Mouse (Mus musculus) spleen, postnatal 10 days (tissue): ENCODE data around the gene Camk1d.
"Not testable (repeated sequence)": the region's sequence is repeated elsewhere in the genome, so short reads cannot be mapped to it uniquely, and the experiment has no call there.

Experiments used
- DNase-seq, 2 experiments: peaks; one replicate each; pipeline ENCODE4 v3.0.0; 2021 to 2022; ENCODE audit warnings: low spot score in 2 of 2

The Camk1d gene

DNA sequence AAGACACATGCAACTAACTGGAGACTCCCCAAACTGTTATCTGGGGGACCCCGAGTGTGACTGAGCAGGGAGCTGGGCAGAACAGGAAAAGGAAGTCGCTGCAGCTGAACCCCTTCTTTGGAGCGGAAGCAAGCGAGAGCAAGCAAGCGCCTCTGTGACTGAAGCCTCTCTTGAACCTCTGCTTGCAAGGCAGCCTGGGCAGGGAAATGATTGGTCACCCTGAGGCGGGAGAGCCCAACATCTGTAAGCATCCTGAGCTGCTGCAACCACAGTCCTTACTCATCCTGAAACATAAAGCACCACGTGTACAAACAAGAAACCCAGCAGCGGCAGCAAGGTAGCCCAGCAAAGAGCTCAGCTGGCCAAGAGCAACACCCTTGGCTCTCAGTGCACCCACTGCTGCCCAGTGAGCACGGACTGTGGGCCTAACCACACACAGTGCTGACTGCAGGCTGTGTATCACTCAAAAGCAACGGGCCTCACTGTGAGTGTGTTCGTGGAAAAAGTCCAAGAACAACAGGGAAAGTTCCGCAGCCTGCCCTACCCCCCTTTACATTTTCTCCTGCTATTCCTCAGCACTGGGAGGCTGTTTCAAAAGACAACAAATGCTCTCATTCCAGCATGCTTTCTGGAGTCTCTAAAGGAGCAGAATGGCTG, 100.5 kb downstream of the Camk1d start:
- peak in 1 of 2 experiments; percentile 29 for DNase-seq

DNA sequence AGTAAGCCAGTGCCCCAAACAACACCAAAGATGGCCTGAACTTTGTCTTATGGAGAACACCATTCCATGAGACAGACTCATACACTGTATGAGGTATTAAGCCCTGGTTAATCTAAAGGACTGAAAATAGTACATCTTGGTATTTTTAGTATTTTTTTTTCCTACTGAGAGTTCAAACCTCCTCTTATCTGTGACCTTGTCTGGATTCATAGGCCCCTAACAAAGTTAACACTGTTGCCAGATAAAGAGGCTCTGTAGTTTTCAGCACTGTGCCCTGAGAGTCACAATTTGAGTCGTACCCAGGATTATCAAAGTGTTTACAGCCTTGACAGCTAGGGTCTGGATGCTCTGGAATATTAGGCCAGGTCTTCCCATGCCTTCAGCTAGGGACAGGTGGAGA, 102.7 kb downstream of the Camk1d start:
- no peak for DNase-seq

DNA sequence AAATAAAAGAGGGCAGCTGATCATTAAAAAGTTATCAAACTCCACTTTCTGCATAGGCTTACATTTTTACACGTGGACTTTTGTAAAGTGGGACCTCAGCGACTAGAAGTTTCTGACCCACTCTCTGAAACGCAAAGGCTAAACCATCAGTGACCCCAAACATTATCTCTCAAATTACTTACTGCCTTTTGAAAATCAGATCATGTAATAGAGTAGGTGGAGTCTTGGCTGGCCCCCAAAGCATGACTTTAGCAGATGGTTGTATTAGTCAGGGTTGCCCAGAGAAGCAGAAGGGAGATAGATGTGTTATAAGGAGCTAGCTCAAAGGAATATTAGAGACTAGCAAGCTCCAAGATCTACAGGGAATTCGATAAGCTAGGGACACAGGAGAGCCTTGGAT, 103.8 kb downstream of the Camk1d start:
- no peak for DNase-seq

DNA sequence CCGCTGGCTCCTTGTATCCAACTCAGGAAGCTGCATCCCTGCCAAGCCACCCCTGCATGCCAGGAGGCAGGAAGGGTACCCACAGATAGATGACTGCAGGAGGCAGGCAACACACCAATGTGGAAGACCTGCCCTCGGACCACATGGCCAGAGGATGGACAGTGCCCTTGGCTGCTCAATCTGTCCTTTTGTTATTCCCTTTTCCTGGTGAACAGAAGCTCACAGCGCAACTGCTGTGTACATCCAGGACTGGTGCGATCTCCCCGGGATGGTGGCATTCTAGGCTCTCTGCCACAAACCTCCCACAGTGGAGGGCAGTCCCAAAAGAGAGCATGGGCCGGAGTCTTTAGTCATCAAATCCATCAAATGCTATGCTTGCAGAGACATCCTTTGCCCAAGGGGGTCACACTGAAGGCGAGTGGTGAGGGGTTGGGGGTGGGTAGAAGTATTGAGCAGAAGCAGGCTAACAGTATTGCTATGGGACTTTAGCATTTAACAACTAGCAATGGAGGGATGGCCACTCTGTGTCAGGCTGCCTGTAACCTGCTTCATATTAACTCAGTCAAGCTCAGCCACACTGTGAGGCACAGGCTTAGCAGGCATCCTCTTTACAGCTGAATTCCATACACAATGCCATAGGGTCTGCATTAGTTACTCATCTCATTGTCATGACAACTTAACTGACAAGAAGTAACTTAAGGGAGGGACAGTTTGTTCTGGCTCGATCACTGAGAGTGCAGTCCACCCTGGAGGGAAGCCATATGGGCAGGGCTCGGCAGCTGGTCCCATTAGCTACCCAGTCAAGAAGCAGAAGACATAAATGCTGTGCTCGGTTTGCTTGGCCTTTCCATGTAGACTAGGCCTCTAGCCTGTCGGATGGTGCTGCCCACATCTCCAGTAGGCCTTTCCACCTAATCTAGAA, 106.1 kb downstream of the Camk1d start:
- DNase-seq = no peak

DNA sequence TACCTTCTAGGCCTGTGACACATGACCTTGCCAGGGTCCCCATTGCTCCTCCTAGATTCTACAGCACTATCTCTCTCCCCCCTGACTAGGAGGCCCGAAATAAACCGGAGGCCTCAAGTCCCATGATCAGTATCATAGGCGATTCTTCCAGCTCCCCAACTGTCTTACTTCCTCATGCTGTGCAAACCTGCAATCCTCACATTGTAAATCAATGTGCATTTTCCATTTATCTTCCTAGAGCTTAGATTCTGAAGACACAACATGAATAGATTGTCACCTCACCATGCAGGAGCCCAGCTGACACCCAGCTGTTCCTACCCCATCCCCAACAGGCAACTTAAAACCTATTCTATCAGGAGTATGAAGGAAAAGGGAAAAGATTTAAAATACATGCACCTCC, 108.5 kb downstream of the Camk1d start:
- DNase-seq = no peak

DNA sequence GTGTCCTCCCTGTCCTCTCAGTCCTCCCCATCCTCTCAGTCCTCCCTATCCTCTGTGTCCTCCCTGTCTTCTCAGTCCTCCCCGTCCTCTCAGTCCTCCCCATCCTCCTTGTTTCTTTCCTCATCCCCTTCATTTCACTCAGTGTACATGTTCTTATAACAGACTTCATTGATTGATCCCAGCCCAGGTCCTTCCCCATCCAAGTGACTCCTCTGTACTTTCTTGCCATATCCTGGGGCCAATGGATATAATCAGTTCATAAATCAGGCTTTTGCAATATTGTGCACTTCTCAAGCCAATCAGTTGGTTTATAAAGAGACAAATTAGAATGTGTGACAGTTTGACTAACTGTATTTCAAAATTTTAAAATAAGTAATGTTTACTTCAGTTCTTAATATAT, 112.3 kb downstream of the Camk1d start:
- DNase-seq = no peak

DNA sequence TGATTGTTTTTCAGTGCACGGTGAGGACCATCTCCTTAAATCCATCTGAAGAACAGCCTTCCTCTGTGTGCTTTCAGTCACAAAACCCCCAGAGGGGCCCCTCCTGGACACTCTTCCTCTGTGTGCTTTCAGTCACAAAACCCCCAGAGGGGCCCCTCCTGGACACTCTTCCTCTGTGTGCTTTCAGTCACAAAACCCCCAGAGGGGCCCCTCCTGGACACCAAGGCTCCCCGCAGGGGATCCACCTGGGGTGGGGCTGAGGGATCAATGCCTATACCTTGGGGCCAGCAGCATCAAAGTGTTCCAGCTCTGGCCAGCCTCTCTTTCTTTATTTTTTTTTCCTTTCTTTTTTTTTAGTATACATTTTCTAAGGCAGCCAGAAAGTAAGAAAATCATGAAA, 113.1 kb downstream of the Camk1d start:
- not testable (repeated sequence) for DNase-seq

DNA sequence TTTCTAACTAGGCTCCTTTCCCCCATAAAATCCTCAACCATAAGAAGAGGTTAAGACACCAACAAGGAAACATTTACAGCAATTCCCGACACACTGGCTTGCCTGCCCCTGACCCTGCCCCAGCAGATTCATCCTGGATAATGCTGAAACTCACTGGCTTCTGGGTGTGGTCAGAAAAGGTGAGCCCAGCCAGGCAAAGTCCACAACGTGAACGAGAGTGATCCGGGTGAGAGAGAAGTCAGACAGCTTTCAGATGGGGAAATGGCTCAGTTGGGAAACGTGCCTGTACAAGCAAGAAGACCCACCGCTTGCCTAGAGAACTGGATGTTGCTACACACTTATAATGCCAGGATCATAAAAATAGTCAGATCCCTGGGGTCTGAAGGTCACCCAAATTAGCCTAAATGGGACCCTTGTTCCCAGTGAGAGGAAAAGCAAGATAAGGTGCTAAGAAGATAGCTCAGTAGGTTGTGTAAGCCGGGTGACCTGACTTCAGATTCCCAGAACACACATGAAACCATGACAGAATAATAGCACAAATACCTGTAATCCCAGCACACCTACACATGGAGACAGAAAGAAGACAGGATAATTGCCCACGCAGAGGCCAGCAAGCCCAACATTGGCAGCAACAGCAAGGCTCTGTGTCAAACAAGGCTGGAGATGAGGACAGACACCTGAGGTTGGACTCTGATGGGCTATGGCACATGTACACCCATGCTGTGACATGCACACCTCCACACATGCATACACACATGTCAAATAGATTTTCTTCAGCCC, 113.9 kb downstream of the Camk1d start:
- no peak for DNase-seq

DNA sequence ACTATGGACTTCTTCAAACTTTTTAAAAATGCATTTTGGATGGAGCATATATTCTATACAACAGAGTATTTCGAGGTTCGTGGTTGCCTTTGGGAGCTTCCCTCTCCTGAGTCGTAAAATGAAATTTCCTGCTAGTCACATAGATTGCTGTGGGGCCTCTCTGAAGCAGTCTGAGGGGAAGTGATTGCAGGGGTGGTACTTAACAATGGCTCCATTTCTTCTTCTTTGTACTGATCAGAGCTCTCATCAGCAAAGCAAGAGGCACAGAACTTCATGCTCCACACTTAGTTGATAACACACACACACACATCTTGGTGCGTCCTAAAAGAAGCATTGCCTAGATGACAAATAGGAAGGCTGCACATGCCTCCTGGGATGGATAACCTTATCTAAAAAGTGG, 114.6 kb downstream of the Camk1d start:
- no peak for DNase-seq

DNA sequence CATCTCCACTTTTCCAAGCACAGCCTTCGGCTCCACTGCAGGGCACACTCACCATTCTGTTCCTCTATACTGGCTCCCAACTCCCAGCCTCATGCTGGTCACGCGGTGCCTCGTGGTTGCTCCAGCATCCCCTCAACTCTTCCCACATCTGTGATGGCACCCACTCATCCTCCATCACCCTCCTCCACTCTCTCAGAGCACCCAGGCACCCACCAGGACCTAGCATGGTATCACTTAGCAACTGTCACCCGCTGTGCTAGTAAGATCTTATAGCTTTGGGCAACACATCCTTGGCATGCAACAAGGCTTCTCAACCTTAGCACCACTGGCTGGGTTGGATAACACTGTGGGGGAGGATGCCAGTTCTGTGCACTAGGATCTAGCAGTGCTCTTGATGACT, 115.8 kb downstream of the Camk1d start:
- DNase-seq = no peak

DNA sequence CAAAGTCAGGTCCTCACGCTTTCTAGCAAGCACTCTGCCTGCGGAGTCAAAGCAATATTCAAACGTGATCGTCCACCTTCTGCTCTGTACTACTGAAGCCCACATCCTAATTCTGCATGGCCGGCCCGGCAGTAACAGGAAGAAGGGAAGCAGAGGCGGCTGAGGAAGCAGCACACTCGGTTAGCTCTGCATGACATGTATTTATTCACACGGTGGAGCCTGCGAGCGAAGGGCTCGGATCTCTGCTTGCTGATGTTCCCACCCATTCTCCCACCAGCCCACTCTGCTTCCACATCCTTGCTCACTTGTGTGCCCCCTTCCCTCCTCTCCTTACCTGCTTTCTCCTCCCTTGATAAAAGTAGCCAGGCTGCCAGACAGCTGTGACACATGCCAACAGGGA, 117.4 kb downstream of the Camk1d start:
- peak in 1 of 2 experiments; percentile 21 for DNase-seq

DNA sequence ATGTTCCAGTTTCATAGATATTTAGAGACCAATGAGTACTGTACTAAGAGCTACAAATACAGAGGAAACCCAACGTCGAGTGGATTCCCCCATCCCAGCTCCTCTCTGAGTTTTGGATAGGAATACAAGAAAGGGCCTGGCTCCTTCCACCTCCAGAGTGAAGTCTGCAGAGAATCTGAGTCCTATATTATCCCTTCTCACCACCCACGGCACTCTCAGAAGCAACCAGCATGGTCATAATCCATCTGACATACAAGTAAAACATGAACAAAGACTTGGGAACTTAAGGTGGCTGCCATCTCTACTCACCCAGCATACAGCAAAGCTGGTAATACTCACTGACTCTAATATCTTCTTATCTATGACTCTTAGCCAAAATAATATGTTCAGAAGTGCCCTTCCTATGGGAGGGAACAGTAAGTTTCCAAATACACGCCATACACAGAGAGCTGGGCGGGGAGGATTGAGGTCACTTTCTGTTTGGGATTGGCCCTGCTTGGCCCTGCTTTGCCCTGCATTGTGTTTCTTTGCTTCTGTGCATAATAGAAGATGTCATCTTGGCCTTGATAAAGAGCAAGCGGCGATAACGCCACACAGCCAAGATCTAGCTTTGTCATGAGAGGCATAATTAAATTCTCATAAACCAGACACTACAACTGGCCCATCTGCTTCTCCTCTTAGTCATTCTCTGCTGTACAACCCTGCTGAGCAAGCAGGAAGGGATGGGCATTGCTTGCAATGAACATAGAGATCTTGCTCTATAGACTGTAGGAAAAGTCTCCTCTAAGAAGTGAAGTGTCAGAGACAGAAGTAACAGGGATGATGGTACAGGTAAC, 118.7 kb downstream of the Camk1d start:
- no peak for DNase-seq

DNA sequence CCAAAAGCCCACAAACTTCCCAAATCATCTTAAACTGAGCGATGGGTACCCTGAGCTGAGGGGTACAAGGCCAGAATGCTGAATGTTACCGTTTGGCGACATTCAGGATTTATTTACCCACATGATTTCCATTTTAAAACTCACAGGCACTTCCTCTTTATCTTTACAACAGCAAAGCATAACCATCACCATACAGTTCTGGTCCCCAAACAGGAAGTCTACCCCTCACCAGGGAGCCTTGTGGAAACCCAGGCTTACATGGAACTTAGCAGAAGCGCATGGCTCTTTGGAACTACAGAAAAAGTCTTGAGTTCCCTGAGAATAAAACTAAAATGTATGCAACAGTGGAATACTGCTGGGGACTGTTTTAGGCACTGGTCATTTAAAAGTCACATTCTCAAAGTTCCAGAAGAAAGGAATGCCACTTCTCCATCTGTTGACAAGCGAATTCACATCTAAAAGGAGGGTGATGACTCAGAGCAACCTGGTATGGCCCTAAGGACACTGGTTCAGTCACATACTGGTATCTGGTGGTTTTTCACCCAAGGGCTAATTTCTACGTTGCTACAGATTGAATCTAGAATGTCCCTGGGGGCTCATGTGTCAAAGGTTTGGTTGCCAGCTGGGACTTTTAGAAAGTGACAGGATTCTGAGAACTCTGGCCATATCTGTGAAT, 121.7 kb downstream of the Camk1d start:
- no peak for DNase-seq

DNA sequence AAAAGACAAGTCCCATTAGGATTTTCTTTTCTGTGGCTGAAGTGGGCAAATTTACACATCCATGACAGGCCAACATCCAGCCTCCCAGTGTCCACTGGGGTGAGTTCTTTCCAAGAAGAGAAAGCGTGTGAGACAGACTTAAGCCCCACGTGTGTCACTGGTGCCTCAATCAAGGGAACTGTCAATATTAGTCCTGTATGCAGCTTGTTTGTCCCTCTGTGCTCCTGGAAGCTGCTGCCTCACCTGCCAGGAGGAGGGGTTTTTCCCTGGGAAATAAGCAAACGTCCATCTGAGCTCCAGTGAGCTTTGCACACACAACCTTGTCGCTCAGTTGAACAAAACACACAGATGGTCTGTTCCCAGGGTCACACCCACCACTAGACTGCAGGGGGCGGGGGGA, 124.2 kb downstream of the Camk1d start:
- DNase-seq = no peak

DNA sequence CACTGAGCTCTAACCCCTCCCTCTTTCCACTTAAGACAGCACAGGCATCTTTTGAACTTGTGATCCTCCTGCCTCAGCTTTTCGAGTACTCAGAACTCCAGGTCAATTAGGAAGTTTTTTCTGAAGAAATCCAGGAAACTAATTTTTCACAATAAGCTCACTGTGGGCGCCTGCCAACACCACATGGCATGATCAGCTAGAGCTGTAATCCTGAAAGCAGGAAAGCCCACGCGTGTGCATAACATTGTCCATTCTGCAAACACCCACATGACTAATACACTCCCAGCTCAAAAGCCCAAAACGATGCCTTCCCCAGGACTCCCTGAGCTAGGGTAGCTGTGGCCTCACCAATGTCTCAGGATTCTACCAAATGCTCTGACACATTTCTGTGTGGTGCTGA, 125.2 kb downstream of the Camk1d start:
- no peak for DNase-seq

DNA sequence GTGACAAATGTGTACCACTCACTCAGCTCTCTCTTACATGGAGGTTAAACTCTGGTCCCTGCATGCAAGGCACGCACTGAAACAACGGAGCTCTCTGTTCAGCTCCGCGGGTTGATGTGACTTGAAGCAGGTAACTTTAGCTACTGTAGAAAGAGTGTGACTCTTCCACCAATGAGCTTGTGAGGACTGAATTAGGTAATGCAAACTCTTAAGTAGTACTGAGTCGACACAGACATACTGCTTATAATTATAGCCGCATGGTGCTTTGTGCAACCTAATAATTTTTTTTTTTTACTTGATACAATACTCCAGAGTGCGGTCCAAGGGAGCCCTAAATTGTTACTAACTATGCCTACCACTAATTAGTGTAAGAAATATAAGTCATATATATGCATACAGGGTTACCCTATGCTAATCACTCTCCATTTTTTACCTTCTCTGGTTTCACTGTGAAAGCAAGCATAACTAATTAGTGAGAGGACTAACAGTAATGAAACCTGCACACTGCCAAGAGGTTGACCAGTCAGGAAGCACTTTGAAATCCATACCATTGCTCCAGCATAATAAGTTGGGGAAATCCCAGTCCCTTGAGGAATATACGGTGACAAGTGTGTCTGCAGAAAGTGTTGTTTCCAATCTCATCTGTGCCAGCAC, 125.9 kb downstream of the Camk1d start:
- DNase-seq = no peak

DNA sequence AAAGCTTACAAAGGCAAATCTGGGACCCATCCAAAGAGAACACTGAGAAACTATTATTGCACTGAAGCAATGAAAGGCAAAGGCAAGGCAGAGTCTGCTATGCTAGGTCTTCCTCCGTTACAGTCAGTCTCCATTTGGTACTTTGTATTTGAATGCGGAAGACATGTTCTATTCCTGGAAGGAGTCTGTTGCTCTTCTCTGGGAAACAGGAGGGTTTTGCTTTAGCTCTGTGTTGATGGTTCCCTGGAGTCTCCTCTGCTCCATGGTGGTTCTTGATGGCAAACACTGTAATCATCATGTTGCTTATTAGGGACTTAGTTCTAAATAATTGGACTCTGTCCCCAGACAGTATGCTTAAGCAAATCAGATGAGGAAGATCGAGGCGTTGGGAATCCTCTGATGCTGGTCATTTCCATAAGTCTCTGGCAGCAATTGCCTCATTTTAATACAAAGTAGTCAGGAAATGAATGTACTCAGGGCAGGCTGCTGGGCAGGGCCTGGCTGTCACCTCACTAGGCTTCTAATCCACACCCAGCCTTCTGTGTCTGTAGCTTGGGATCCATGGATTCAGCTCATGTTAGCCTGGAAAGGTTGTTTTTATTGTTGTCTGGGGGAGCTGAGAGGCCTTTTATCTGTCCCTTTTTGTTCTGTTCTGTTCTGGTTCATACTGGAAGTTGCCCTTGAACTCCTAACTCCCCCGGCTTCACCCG, 129.8 kb downstream of the Camk1d start:
- DNase-seq = no peak

DNA sequence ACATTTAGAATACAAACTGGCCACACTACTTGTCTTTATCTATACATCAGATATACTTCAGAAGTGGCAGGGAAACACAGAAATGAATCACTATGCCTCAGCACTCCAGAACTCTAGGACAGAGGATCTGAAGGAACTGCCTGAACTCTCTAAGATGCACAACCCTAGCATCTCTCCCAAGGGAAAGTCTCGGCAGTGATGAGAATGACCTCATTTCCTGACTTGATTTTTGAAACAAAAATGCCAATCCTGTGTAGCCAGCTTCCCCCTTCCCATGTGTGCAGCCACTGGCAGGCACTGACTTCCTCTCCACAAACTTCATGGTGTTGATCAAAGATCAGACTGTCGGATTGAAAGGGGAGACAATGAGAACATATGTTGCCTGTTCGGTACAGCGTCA, 134.9 kb downstream of the Camk1d start:
- DNase-seq = no peak

DNA sequence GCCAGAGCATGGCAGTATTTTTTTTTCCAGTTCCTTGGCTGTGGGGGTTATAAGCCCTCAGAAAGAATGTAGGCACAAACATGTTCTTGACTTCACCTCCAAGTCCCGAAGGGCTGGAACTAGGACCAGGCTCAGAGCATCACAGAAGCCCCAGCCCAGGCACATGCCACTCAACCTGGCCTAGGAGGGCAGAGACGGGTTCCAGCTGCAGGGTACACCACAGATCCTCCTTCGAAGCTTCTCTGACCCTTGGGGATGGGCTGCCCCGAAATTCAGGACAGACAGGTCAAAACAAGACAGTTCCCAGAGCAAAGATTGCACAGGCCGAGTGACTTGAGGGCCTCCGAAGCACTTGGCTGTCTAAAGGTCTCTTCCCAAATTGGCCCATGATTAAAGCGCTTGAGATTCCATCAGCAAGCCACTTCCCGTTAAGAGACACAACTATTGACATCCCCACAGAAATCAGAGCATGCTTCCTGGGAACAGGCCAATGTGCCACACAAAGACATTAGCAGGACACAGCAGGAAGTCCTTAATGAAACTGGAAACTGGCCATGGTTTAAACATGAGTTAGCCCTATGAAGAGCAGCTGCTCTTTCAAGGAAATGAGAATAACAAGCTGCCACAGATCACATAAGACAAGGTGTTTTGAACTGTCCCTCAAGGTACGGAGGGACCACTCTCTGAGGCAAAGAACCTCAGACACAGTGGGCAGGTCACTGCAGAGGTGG, 136.8 kb downstream of the Camk1d start:
- DNase-seq = no peak
